Mouse (Mus musculus) MEL (cell line): Measurements from ENCODE around the gene Sptbn4. TPM values are rescaled to one million over a fixed set of nuclear protein-coding genes. Genes with fewer than 3 reads are reported as not detected.

Source experiments
- DNase-seq: peaks from one replicate; pipeline ENCODE4 v3.0.0; 2011; ENCODE audit warnings: low read depth, low spot score
- H3K27ac ChIP-seq: 2 replicates; pipeline ENCODE4 v1.5.1; 2012; ENCODE audit warnings: low read depth, mild to moderate bottlenecking, control low read depth, low read length, moderate library complexity; ENCODE audit not compliant: control insufficient read depth
- H3K27me3 ChIP-seq, 2 experiments: fragments of 150-350 bp in 1 of 2; sonication (generic) in 1 of 2; 2 replicates each; pipeline ENCODE4 v1.6.1; 2012; ENCODE audit warnings: low read length in 2 of 2, mild to moderate bottlenecking in 2 of 2, improper control_type of control experiment in 1 of 2, moderate library complexity in 1 of 2; ENCODE audit not compliant: insufficient read depth in 2 of 2, control insufficient read depth in 1 of 2
- H3K36me3 ChIP-seq, 2 experiments: 2 replicates each; pipeline ENCODE4 v1.6.1; 2012 to 2014; ENCODE audit warnings: low read length in 2 of 2, improper control_type of control experiment in 1 of 2, inconsistent platforms in 1 of 2, mild to moderate bottlenecking in 1 of 2; ENCODE audit not compliant: insufficient read depth in 2 of 2, control insufficient read depth in 1 of 2
- H3K4me1 ChIP-seq, 2 experiments: fragments of 150-350 bp in 1 of 2; sonication (generic) in 1 of 2; 2 replicates each; pipeline ENCODE4 v1.6.1; 2012; ENCODE audit warnings: low read length in 2 of 2, improper control_type of control experiment in 1 of 2, mild to moderate bottlenecking in 1 of 2; ENCODE audit not compliant: insufficient read depth in 2 of 2, control insufficient read depth in 1 of 2
- H3K4me3 ChIP-seq, 2 experiments: fragments of 150-350 bp in 1 of 2; sonication (generic) in 1 of 2; 2 replicates each; pipeline ENCODE4 v1.5.1; 2012; ENCODE audit warnings: low read depth in 2 of 2, low read length in 2 of 2, mild to moderate bottlenecking in 2 of 2, moderate library complexity in 2 of 2, control low read depth in 1 of 2, improper control_type of control experiment in 1 of 2; ENCODE audit not compliant: control insufficient read depth in 1 of 2, insufficient read depth in 1 of 2
- H3K79me2 ChIP-seq: 2 replicates; pipeline ENCODE4 v1.6.1; 2012; ENCODE audit warnings: mild to moderate bottlenecking, low read length, moderate library complexity; ENCODE audit not compliant: control insufficient read depth, poor library complexity, insufficient read depth
- H3K9ac ChIP-seq: 2 replicates; pipeline ENCODE4 v1.6.1; 2012; ENCODE audit warnings: low read depth, mild to moderate bottlenecking, control low read depth, low read length, moderate library complexity; ENCODE audit not compliant: control insufficient read depth, poor library complexity, severe bottlenecking
- H3K9me3 ChIP-seq: fragments of 150-350 bp; sonication (generic); replicated peaks from 2 replicates; pipeline ENCODE4 v1.6.1; 2012; ENCODE audit warnings: mild to moderate bottlenecking, low read length, improper control_type of control experiment, moderate library complexity; ENCODE audit not compliant: insufficient read depth
- BHLHE40 ChIP-seq: IDR thresholded peaks from 2 replicates; pipeline ENCODE4 v1.6.1; 2012; ENCODE audit warnings: low read depth, mild to moderate bottlenecking, inconsistent platforms, low read length, improper control_type of control experiment, borderline replicate concordance
- CHD1 ChIP-seq: IDR thresholded peaks from 2 replicates; pipeline ENCODE4 v1.6.1; 2012; ENCODE audit warnings: low read depth, mild to moderate bottlenecking, inconsistent platforms, low read length, improper control_type of control experiment
- CHD2 ChIP-seq: IDR thresholded peaks from 2 replicates; pipeline ENCODE4 v1.6.1; 2011; ENCODE audit warnings: low read length, improper control_type of control experiment
- CTCF ChIP-seq, 3 experiments: IDR thresholded peaks in 2 of 3; conservative IDR thresholded peaks in 1 of 3; 2 replicates each; pipeline ENCODE4 v1.5.1; 2011 to 2012; ENCODE audit warnings: low read length in 3 of 3, low read depth in 2 of 3, mild to moderate bottlenecking in 2 of 3, improper control_type of control experiment in 1 of 3, inconsistent platforms in 1 of 3, mixed read lengths in 1 of 3, moderate library complexity in 1 of 3; ENCODE audit not compliant: control insufficient read depth in 1 of 3, insufficient read depth in 1 of 3, poor library complexity in 1 of 3, severe bottlenecking in 1 of 3
- E2F4 ChIP-seq: IDR thresholded peaks from 2 replicates; pipeline ENCODE4 v1.6.1; 2011; ENCODE audit warnings: low read depth, low read length, improper control_type of control experiment, borderline replicate concordance
- ETS1 ChIP-seq: IDR thresholded peaks from 2 replicates; pipeline ENCODE4 v1.6.1; 2012; ENCODE audit warnings: low read depth, mild to moderate bottlenecking, inconsistent platforms, low read length, improper control_type of control experiment, moderate library complexity
- GABPA ChIP-seq: IDR thresholded peaks from 2 replicates; pipeline ENCODE4 v1.6.1; 2012; ENCODE audit warnings: low read depth, mild to moderate bottlenecking, inconsistent platforms, low read length, improper control_type of control experiment, moderate library complexity
- HCFC1 ChIP-seq: IDR thresholded peaks from 2 replicates; pipeline ENCODE4 v1.6.1; 2012; ENCODE audit warnings: low read depth, mild to moderate bottlenecking, inconsistent platforms, low read length, improper control_type of control experiment, moderate library complexity
- JUND ChIP-seq: IDR thresholded peaks from 2 replicates; pipeline ENCODE4 v1.6.1; 2011; ENCODE audit warnings: low read depth, mild to moderate bottlenecking, improper control_type of control experiment, low read length
- KAT2A ChIP-seq: conservative IDR thresholded peaks from 2 replicates; pipeline ENCODE4 v1.6.1; 2012; ENCODE audit warnings: low read depth, low read length, improper control_type of control experiment, inconsistent platforms
- MAFK ChIP-seq: IDR thresholded peaks from 2 replicates; pipeline ENCODE4 v1.6.1; 2011; ENCODE audit warnings: low read depth, mild to moderate bottlenecking, low read length, improper control_type of control experiment, borderline replicate concordance
- MAX ChIP-seq: IDR thresholded peaks from 2 replicates; pipeline ENCODE4 v1.6.1; 2011; ENCODE audit warnings: low read length, improper control_type of control experiment
- MEF2A ChIP-seq: IDR thresholded peaks from 2 replicates; pipeline ENCODE4 v1.6.1; 2014; ENCODE audit warnings: low read depth, mild to moderate bottlenecking, inconsistent platforms, low read length, improper control_type of control experiment; ENCODE audit not compliant: poor library complexity, insufficient replicate concordance, severe bottlenecking; ENCODE audit errors: extremely low read depth
- MXI1 ChIP-seq: IDR thresholded peaks from 2 replicates; pipeline ENCODE4 v1.6.1; 2011; ENCODE audit warnings: mild to moderate bottlenecking, low read depth, low read length, improper control_type of control experiment
- MYB ChIP-seq: IDR thresholded peaks from 2 replicates; pipeline ENCODE4 v1.6.1; 2011; ENCODE audit warnings: mild to moderate bottlenecking, low read depth, low read length, improper control_type of control experiment
- MYC ChIP-seq: IDR thresholded peaks from 2 replicates; pipeline ENCODE4 v1.6.1; 2011; ENCODE audit warnings: low read depth, mild to moderate bottlenecking, low read length, improper control_type of control experiment, moderate library complexity
- NELFE ChIP-seq: IDR thresholded peaks from 2 replicates; pipeline ENCODE4 v1.6.1; 2011; ENCODE audit warnings: low read depth, low read length, improper control_type of control experiment
- NRF1 ChIP-seq: IDR thresholded peaks from 2 replicates; pipeline ENCODE4 v1.6.1; 2014; ENCODE audit warnings: low read depth, mild to moderate bottlenecking, inconsistent platforms, low read length, improper control_type of control experiment, moderate library complexity; ENCODE audit not compliant: poor library complexity, insufficient read depth, severe bottlenecking
- POLR2A ChIP-seq, 2 experiments: IDR thresholded peaks; 2 replicates each; pipeline ENCODE4 v1.6.1; 2011 to 2012; ENCODE audit warnings: low read length in 2 of 2, mild to moderate bottlenecking in 2 of 2, control low read depth in 1 of 2, improper control_type of control experiment in 1 of 2, low read depth in 1 of 2, moderate library complexity in 1 of 2; ENCODE audit not compliant: control insufficient read depth in 1 of 2, insufficient read depth in 1 of 2, poor library complexity in 1 of 2
- POLR2AphosphoS2 ChIP-seq: IDR thresholded peaks from 2 replicates; pipeline ENCODE4 v1.6.1; 2011; ENCODE audit warnings: low read length, improper control_type of control experiment
- POLR2AphosphoS5 ChIP-seq: IDR thresholded peaks from 2 replicates; pipeline ENCODE4 v1.6.1; 2012; ENCODE audit warnings: low read depth, borderline replicate concordance, mild to moderate bottlenecking, inconsistent platforms, low read length, moderate library complexity, mixed read lengths
- RAD21 ChIP-seq: IDR thresholded peaks from 2 replicates; pipeline ENCODE4 v1.6.1; 2011; ENCODE audit warnings: mild to moderate bottlenecking, low read depth, low read length, improper control_type of control experiment
- RCOR1 ChIP-seq: IDR thresholded peaks from 2 replicates; pipeline ENCODE4 v1.6.1; 2012; ENCODE audit warnings: low read depth, mild to moderate bottlenecking, inconsistent platforms, low read length, improper control_type of control experiment
- SIN3A ChIP-seq: IDR thresholded peaks from 2 replicates; pipeline ENCODE4 v1.6.1; 2012; ENCODE audit warnings: low read length, improper control_type of control experiment, inconsistent platforms
- SMC3 ChIP-seq: IDR thresholded peaks from 2 replicates; pipeline ENCODE4 v1.6.1; 2011; ENCODE audit warnings: low read depth, low read length, improper control_type of control experiment
- TAL1 ChIP-seq: IDR thresholded peaks from 2 replicates; pipeline ENCODE4 v1.6.1; 2012; ENCODE audit warnings: mild to moderate bottlenecking, inconsistent platforms, low read length, moderate library complexity, mixed read lengths
- TBP ChIP-seq: IDR thresholded peaks from 2 replicates; pipeline ENCODE4 v1.8.0; 2011; ENCODE audit warnings: low read depth, low read length, improper control_type of control experiment
- TCF12 ChIP-seq: IDR thresholded peaks from 2 replicates; pipeline ENCODE4 v1.6.1; 2014; ENCODE audit warnings: low read depth, mild to moderate bottlenecking, inconsistent platforms, low read length, improper control_type of control experiment, moderate library complexity
- UBTF ChIP-seq: IDR thresholded peaks from 2 replicates; pipeline ENCODE4 v1.6.1; 2012; ENCODE audit warnings: low read depth, mild to moderate bottlenecking, inconsistent platforms, low read length, improper control_type of control experiment, moderate library complexity, borderline replicate concordance; ENCODE audit not compliant: insufficient read depth
- USF1 ChIP-seq: IDR thresholded peaks from 2 replicates; pipeline ENCODE4 v1.6.1; 2014; ENCODE audit warnings: low read depth, mild to moderate bottlenecking, inconsistent platforms, low read length, improper control_type of control experiment, moderate library complexity
- USF2 ChIP-seq, 2 experiments: IDR thresholded peaks; 2 replicates each; pipeline ENCODE4 v1.6.1; 2011 to 2012; ENCODE audit warnings: improper control_type of control experiment in 2 of 2, low read length in 2 of 2, borderline replicate concordance in 1 of 2, inconsistent platforms in 1 of 2, low read depth in 1 of 2, mild to moderate bottlenecking in 1 of 2; ENCODE audit not compliant: insufficient read depth in 1 of 2
- ZKSCAN1 ChIP-seq: IDR thresholded peaks from 2 replicates; pipeline ENCODE4 v1.6.1; 2012; ENCODE audit warnings: low read depth, mild to moderate bottlenecking, inconsistent platforms, low read length, improper control_type of control experiment, moderate library complexity
- ZMIZ1 ChIP-seq: IDR thresholded peaks from 2 replicates; pipeline ENCODE4 v1.6.1; 2012; ENCODE audit warnings: low read depth, mild to moderate bottlenecking, inconsistent platforms, low read length, improper control_type of control experiment, moderate library complexity
- ZNF384 ChIP-seq: IDR thresholded peaks from 2 replicates; pipeline ENCODE4 v1.6.1; 2012; ENCODE audit warnings: low read depth, mild to moderate bottlenecking, inconsistent platforms, low read length, improper control_type of control experiment
- polyA plus RNA-seq, 2 experiments: library from polyadenylated mRNA; stranded (reverse) in 1 of 2; unstranded in 1 of 2; fragments of >175 nt in 1 of 2; fragments of >200 nt in 1 of 2; gene quantifications; 2 replicates each; pipeline versions ENCODE4 v1.2.1 to v1.2.4; 2012; ENCODE audit warnings: low replicate concordance in 2 of 2, low read depth in 1 of 2; ENCODE audit not compliant: insufficient read length in 2 of 2, insufficient read depth in 1 of 2, missing spikeins in 1 of 2
- total RNA-seq: library from RNA; depleted of rRNA; stranded (reverse); fragments of 300-350 nt; gene quantifications from 2 replicates; pipeline ENCODE4 v1.2.3, GENCODE M21; 2012

The Sptbn4 gene
- total and polyA plus RNA-seq, 3 experiments, result 0.19 to 0.68 TPM; not detected in 1

- Histone ChIP-seq H3K9ac (no peak overlapping the region), H3K9me3 (no peaks in the 10 kb centered on the region), H3K79me2 (peaks cover 15% of the 10 kb centered on the region), H3K4me1 (peaks cover 6 to 25% of the 10 kb centered on the region in 2 experiments), H3K27ac (peak overlapping the region; percentile 91), H3K27me3 (no peaks in the 10 kb centered on the region), H3K4me3 (no peak overlapping the region), H3K36me3 (peaks cover 0 to 51% of the 10 kb centered on the region in 2 experiments; a peak in 3 of 4 replicates)
- DNase-seq, result no peak
- TF ChIP-seq ZMIZ1 (no peak), MAFK (no peak), GABPA (no peak), KAT2A (no peak), BHLHE40 (no peak), MAX (no peak), CHD1 (no peak), MXI1 (no peak), USF2 (IDR thresholded peaks at IDR 0.05; ENCODE audit: borderline replicate concordance in 1 of 2, insufficient read depth in 1 of 2, low read depth in 1 of 2, low read length in 2 of 2) (no peak), JUND (no peak), TCF12 (no peak), MYB (no peak), CHD2 (no peak), ZNF384 (peak; percentile 93), ETS1 (peak; percentile 40; the same call in 1 of the 2 replicates), MEF2A (no peak), UBTF (no peak), POLR2A (IDR thresholded peaks at IDR 0.05; ENCODE audit: control insufficient read depth in 1 of 2, insufficient read depth in 1 of 2, low read depth in 1 of 2, low read length in 2 of 2, poor library complexity in 1 of 2) (no peak), CTCF (IDR thresholded peaks at IDR 0.05 in 2 of 3, conservative IDR thresholded peaks at IDR 0.05 in 1 of 3; ENCODE audit: control insufficient read depth in 1 of 3, insufficient read depth in 1 of 3, low read depth in 2 of 3, low read length in 3 of 3, poor library complexity in 1 of 3, severe bottlenecking in 1 of 3) (0 out of 6 replicates have a peak, but pooled peaks of 1 of the 3 experiments have one; percentile 8), NRF1 (no peak), RAD21 (no peak), HCFC1 (no peak; the same call in 1 of the 2 replicates), POLR2AphosphoS2 (no peak), NELFE (no peak), SIN3A (no peak), ZKSCAN1 (no peak), POLR2AphosphoS5 (no peak), USF1 (peak; percentile 41; the same call in 1 of the 2 replicates), RCOR1 (no peak), SMC3 (no peak), TBP (no peak), E2F4 (no peak), TAL1 (no peak), MYC (no peak)
Measured at GRCm38 (mm10) chr7:27455273-27455672, 7.8 kb upstream of the Sptbn4 start.
